Mouse (Mus musculus): ENCODE data around the gene Dnajb3.
"Not testable (repeated sequence)": the region's sequence is repeated elsewhere in the genome, so short reads cannot be mapped to it uniquely, and the experiment has no call there.

Gene Dnajb3

GRCm38 (mm10) chr1:88215466-88216380 is 10.1 kb upstream of the Dnajb3 start:
- peak; percentile 1 for DNase-seq (ENCODE audit: low read depth, low spot score)

- DNase-seq (ENCODE audit: low read depth, low spot score), result no peak
Observed at GRCm38 (mm10) chr1:88214462-88214952, 8.9 kb upstream of the Dnajb3 start.

- DNase-seq (ENCODE audit: low read depth, low spot score), result no peak
Observed at GRCm38 (mm10) chr1:88213766-88214461, 8.3 kb upstream of the Dnajb3 start.

- no peak for DNase-seq (ENCODE audit: low read depth, low spot score)
Observed at GRCm38 (mm10) chr1:88213061-88213460, 7.5 kb upstream of the Dnajb3 start.

GRCm38 (mm10) chr1:88212341-88213045 is 6.9 kb upstream of the Dnajb3 start:
- no peak for DNase-seq (ENCODE audit: low read depth, low spot score)

GRCm38 (mm10) chr1:88211812-88212211 is 6.2 kb upstream of the Dnajb3 start, which contains the start of gene Ugt1a1:
Gene Ugt1a1, plus strand, starts transcription at chr1:88211959.
- DNase-seq (ENCODE audit: low read depth, low spot score), result no peak

- DNase-seq (ENCODE audit: low read depth, low spot score), result no peak
Observed at GRCm38 (mm10) chr1:88206843-88207479, 1.4 kb upstream of the Dnajb3 start.

GRCm38 (mm10) chr1:88200456-88200855 is 5.1 kb downstream of the Dnajb3 start, which contains the start of gene Ugt1a2:
Gene Ugt1a2, plus strand, starts transcription at chr1:88200601.
- DNase-seq (ENCODE audit: low read depth, low spot score), result no peak

GRCm38 (mm10) chr1:88199996-88200395 is 5.6 kb downstream of the Dnajb3 start:
- peak; percentile 65 for DNase-seq (ENCODE audit: low read depth, low spot score)

- DNase-seq (ENCODE audit: low read depth, low spot score), result no peak
Observed at GRCm38 (mm10) chr1:88197443-88197842, 8.1 kb downstream of the Dnajb3 start.

- no peak for DNase-seq (ENCODE audit: low read depth, low spot score)
Observed at GRCm38 (mm10) chr1:88195687-88196086, 9.9 kb downstream of the Dnajb3 start.

GRCm38 (mm10) chr1:88192136-88192535 is 13.4 kb downstream of the Dnajb3 start:
- no peak for DNase-seq (ENCODE audit: low read depth, low spot score)

- no peak for DNase-seq (ENCODE audit: low read depth, low spot score)
Observed at GRCm38 (mm10) chr1:88186325-88186935, 19.2 kb downstream of the Dnajb3 start.

- no peak for DNase-seq (ENCODE audit: low read depth, low spot score)
Observed at GRCm38 (mm10) chr1:88179657-88180056, 25.9 kb downstream of the Dnajb3 start.

GRCm38 (mm10) chr1:88172190-88172589 is 33.4 kb downstream of the Dnajb3 start:
- DNase-seq (ENCODE audit: low read depth, low spot score), result not testable (repeated sequence)

GRCm38 (mm10) chr1:88165711-88166110 is 39.9 kb downstream of the Dnajb3 start, which contains the start of gene Ugt1a5:
Gene Ugt1a5, plus strand, starts transcription at chr1:88166012.
- no peak for DNase-seq (ENCODE audit: low read depth, low spot score)

GRCm38 (mm10) chr1:88158430-88158829 is 47.2 kb downstream of the Dnajb3 start:
- peak; percentile 60 for DNase-seq (ENCODE audit: low read depth, low spot score)
